Mouse (Mus musculus): ENCODE results near the gene Aif1.

The Aif1 gene

GRCm38 (mm10) chr17:35194844-35195630, 19.2 kb upstream of the Aif1 start:
- DNase-seq (ENCODE audit: low read depth), result no peak

- DNase-seq (ENCODE audit: low read depth), result no peak
Observed at GRCm38 (mm10) chr17:35193881-35194843, 18.3 kb upstream of the Aif1 start, which contains the start of gene Ltb. TSS of gene Ltb (plus strand) at chr17:35194439.

DNA sequence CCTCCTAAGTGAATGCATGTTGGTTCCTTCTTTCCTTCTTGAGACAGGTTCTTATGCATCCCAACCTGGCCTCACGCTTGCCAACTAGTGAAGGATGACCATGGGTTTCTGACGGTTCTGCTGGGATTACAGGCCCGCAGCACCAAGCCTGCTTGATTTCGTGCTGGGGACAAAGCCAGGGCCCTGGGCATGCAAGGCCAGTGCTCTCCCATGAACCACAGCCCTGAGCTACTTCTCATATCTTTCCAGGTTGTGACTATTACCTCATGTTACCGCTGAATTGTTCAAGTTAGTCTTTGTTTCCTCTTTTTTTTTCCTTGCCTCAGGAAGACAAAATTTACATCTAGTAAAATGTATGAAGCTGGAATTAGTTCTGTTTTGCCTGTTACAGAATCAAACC, 17.1 kb upstream of the Aif1 start:
- no peak for DNase-seq (ENCODE audit: low read depth)

DNA sequence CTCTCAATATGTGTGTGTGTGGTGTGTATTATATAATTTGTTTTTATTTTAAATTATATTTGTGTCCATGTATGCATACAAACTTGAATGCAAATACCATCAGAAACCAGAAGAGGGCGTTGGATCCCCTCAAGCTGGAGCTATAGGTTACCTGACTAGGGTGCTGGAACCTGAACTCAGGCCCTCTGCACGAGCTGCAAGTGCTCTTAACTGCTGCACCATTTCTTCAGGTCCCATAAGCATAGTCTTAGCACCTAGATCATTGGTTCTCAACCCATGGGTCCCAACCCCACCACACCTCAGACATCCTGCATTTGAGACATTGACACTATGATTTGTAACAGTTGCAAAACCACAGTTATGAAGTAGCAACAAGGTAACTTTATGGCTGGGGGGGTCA, 15.9 kb upstream of the Aif1 start:
- DNase-seq (ENCODE audit: low read depth), result no peak

DNA sequence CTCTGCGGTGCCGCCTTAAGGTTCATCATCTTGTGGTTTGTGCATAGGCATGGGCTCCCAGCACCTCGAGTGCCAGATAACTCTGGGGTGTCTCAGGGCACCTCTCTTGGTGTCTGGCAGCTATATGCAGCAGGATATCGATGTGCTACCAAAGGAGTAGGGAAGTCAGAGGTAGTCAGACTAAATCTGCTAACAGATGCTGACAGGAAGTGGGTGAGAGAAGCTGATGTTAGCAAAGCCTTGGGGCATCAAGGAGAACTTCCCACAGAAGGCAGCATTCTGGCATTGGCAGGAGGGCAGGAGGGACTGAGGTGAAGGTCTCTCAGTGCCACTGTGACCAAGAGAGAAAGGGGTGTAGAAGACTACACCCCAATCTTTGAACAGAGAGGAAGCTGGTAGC, 14.2 kb upstream of the Aif1 start:
- DNase-seq (ENCODE audit: low read depth), result no peak

DNA sequence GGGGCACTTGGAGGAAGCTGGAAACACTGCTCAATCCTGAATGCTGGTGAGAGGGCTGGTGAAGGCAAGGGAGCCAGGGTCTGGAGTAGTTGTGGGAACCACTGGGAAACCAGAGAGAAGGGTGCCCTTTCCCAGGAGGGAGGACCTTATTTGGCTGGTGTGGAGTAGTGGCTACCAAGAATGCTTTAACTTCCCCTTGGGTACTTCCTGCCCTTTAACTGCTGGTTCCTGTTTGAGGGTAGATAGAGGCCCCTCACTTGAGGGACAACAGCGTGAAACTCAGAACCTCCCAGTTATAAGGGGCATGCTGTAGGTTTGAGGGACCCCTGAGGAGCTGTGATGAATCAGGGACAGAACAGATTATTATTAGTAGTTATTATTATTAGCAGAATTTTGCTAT, 13.3 kb upstream of the Aif1 start:
- no peak for DNase-seq (ENCODE audit: low read depth)

GRCm38 (mm10) chr17:35187959-35188610, 12.2 kb upstream of the Aif1 start, which contains the start of gene Lst1:
TSS of gene Lst1 (minus strand) at chr17:35188439.
- no peak for DNase-seq (ENCODE audit: low read depth)

DNA sequence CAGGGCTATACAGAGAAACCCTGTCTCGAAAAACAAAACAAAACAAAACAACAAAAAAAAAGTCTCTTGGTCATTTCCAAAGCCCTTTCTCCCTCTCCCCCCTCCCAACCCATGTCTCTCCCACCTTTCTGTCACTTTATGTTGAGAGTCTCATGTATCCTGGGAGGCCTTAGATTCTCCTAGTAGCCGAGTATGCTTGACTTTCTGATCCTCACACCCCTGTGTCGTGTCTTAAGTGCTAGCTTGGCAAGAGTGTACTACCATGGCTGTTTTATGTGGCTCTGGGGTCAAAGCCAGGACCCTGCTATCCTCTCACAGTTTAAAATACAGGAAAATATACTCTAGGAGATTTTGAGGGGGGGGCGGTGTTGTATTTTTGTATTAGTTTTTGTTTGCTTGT, 11.5 kb upstream of the Aif1 start:
- no peak for DNase-seq (ENCODE audit: low read depth)

GRCm38 (mm10) chr17:35186681-35187080, 10.8 kb upstream of the Aif1 start:
- no peak for DNase-seq (ENCODE audit: low read depth)

- no peak for DNase-seq (ENCODE audit: low read depth)
Observed at GRCm38 (mm10) chr17:35185639-35186611, 10.1 kb upstream of the Aif1 start.

- DNase-seq (ENCODE audit: low read depth), result no peak
Observed at GRCm38 (mm10) chr17:35180093-35180492, 4.2 kb upstream of the Aif1 start.

DNA sequence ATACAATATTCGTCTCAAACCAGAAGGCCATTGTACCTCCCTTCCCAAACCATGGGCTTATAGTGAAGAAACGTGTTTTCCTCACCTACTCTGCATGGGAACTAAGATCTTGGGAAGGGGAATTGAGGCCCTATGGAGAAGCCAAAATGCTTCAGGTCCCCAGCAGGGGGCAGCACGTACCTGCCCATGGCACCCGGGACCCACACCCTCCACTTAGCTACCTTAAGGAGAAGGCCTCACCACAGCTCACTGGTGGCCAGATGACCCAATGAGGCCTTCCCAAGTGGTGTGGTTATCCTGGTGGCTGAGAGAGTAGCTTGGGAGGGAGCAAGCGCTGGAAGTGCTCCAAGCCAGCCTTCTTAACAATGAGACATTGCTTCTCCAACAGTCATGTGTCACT, 2.7 kb upstream of the Aif1 start:
- no peak for DNase-seq (ENCODE audit: low read depth)

DNA sequence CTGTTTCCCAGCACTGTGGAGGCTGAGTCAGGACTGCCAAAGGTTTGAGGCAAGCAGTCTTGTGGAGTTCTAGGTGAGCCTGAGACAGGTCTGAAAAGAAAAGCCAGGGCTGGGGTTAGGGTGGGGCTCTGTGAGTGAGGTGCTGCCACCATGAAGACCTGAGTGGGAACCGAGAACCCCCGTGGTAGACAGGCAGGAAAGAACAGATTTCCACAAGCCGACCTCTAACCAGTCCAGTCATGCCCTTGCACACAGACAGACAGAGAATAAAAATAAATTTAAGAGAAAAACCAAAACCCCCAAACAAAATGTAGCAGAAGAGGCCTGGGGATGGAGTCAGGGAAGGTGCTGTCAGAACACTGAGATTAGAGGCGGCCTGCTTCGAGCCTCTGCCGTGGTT, 486 bp downstream of the Aif1 start:
- DNase-seq (ENCODE audit: low read depth), result no peak

DNA sequence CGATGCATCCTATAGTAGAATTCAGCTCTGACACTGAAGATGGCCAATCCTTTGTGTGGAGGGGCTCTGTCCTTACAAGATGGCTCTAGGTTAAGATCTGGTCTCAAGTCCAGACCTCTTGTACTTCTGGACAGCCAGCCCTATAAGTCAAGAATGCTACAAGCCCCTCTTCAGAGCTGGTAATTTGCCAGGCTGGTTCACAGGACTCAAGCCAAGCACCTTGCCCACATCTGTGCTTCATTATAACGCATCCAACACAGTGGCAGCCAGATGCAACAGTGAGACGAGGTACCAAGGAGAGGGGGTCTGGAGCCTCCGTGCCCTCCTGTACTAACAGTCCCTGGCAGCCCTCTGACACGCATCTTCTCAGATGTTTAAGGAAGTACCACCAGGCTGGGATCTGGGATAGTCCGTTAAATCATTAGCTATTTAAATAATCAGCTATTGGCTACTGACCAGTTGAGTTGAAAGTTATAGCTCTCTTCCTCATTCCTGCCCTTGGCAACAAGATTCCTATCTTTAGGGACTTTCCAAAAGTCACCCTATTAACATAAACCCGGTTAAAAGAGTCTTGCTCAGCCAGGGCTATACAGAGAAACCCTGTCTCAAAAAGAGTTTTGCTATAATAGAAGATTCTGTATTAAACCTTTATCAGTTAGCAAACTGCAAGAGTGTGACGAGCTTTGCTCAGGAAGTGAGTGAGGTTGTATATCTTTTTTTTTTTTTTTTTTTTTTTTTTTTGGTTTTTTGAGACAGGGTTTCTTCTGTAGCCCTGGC, 1.5 kb downstream of the Aif1 start:
- DNase-seq (ENCODE audit: low read depth), result no peak

GRCm38 (mm10) chr17:35173329-35173728, 2.5 kb downstream of the Aif1 start:
- no peak for DNase-seq (ENCODE audit: low read depth)

DNA sequence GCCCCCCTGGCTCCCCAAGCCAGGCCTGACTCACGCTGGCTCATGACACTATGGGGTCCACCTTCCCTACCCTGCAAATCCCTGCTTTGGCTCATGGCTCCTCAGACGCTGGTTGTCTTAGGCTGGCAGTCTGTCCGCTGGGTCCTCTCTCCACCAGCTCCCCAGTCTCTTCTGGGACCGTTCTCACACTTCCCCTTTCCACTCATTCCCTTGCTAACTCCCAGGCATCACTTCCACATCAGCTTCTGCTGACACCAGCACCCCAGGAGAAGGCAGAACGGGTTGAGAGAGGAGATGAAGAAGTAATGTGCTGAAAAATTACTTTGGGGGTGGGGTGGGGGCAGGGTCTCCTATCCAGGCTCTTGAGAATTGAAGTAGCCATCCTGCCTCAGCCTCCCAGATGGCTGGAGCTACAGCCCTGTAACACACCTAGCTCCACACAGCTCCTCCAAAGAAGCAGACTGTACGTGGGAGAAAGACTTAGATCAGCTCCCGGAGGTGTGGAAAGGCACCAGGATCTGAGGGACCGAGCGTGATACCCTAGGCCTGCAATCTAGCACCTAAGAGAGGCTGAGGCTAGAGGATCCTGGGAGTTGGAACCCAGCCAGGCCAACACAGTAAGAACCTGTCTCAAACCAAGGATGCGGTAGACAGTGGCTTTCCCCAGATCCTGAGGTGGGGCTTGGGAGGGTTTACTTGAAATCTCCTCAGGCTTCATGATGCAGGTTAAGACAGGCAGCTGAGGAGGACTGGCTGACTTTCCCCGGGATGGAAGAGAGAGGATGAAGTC, 3.2 kb downstream of the Aif1 start:
- no peak for DNase-seq (ENCODE audit: low read depth)

DNA sequence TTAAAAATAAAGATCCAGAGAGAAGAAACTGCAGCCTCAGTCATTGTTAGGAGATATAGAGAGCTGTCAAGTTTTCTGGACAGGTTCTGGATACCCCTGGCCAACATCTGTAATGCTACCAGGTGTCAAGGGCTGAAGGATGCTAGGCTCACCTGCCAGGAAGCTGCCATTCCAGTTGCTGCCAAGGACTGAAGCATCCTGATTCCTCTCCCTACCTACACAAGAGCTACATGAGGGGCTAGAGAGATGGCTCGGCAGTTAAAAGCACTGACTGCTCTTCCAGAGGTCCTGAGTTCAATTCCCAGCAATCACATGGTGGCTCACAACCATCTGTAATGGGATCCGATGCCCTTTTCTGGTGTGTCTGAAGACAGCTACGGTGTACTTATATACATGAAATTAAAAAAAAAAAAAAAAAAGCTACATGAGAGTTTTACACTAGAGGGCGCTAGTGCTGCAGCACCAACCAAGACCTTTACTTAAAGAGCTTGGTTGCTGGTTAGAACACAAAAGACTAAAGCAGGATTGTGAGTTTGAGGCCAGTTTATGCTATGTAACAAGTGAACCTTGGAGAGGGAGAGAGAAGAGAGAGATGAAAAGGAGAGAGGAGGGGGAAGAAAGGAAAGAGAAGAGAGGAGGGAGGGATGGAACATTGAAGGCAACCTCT, 7.2 kb downstream of the Aif1 start:
- DNase-seq (ENCODE audit: low read depth), result no peak

- no peak for DNase-seq (ENCODE audit: low read depth)
Observed at GRCm38 (mm10) chr17:35167794-35168193, 8.1 kb downstream of the Aif1 start.
